Mouse (Mus musculus) CH12.LX (cell line): ENCODE data around the gene Usp47. TPM values are rescaled to one million over a fixed set of nuclear protein-coding genes. Genes with fewer than 3 reads are reported as not detected.

Experiments used
- DNase-seq: peaks from one replicate; pipeline ENCODE4 v3.0.0-alpha.2; 2013; ENCODE audit errors: extremely low read depth
- H3K27ac ChIP-seq: 2 replicates; pipeline ENCODE4 v1.5.1; 2012; ENCODE audit warnings: low read depth, mild to moderate bottlenecking, control low read depth, moderate library complexity; ENCODE audit not compliant: insufficient read depth
- H3K27me3 ChIP-seq: replicated peaks from 2 replicates; pipeline ENCODE3; 2012; ENCODE audit warnings: inconsistent platforms
- H3K36me3 ChIP-seq, 2 experiments: replicated peaks in 1 of 2; 2 replicates each; pipeline versions ENCODE3 to v1.6.1; 2012; ENCODE audit warnings: inconsistent platforms in 1 of 2, low read length in 1 of 2, mild to moderate bottlenecking in 1 of 2, mixed read lengths in 1 of 2, moderate library complexity in 1 of 2; ENCODE audit not compliant: control insufficient read depth in 1 of 2, insufficient read depth in 1 of 2
- H3K4me1 ChIP-seq, 2 experiments: 2 replicates each; pipeline ENCODE4 v1.6.1; 2012; ENCODE audit warnings: inconsistent platforms in 1 of 2, moderate library complexity in 1 of 2; ENCODE audit not compliant: insufficient read depth in 2 of 2, control insufficient read depth in 1 of 2
- H3K4me2 ChIP-seq: 2 replicates; pipeline ENCODE4 v1.6.1; 2012; ENCODE audit warnings: low read depth, mild to moderate bottlenecking, control low read depth; ENCODE audit not compliant: poor library complexity, insufficient read depth, severe bottlenecking
- H3K4me3 ChIP-seq, 3 experiments: fragments of 150-350 bp in 1 of 3; sonication (generic) in 1 of 3; replicated peaks in 1 of 3; 2 replicates each; pipeline versions ENCODE3 to v1.5.1; 2011 to 2012; ENCODE audit warnings: low read depth in 2 of 3, low read length in 2 of 3, mild to moderate bottlenecking in 2 of 3, moderate library complexity in 2 of 3, control low read depth in 1 of 3, improper control_type of control experiment in 1 of 3, inconsistent platforms in 1 of 3, mixed read lengths in 1 of 3; ENCODE audit not compliant: poor library complexity in 1 of 3
- H3K79me2 ChIP-seq: replicated peaks from 2 replicates; pipeline ENCODE4 v1.6.1; 2012; ENCODE audit warnings: mild to moderate bottlenecking, moderate library complexity; ENCODE audit not compliant: control insufficient read depth, poor library complexity, insufficient read depth, severe bottlenecking; ENCODE audit errors: extremely low read depth
- H3K9ac ChIP-seq: 2 replicates; pipeline ENCODE4 v1.6.1; 2012; ENCODE audit warnings: low read depth, mild to moderate bottlenecking, control low read depth, moderate library complexity; ENCODE audit not compliant: insufficient read depth
- H3K9me3 ChIP-seq: replicated peaks from 2 replicates; pipeline ENCODE3; 2012; ENCODE audit warnings: low read length, inconsistent platforms, mixed read lengths
- BHLHE40 ChIP-seq: IDR thresholded peaks from 2 replicates; pipeline ENCODE4 v1.6.1; 2011; ENCODE audit warnings: mild to moderate bottlenecking, low read depth, low read length, improper control_type of control experiment
- CHD1 ChIP-seq: IDR thresholded peaks from 2 replicates; pipeline ENCODE4 v1.6.1; 2012; ENCODE audit warnings: low read depth, low read length, improper control_type of control experiment, inconsistent platforms
- CHD2 ChIP-seq: IDR thresholded peaks from 2 replicates; pipeline ENCODE4 v1.6.1; 2011; ENCODE audit warnings: low read length, improper control_type of control experiment
- CTCF ChIP-seq, 2 experiments: IDR thresholded peaks in 1 of 2; conservative IDR thresholded peaks in 1 of 2; 2 replicates each; pipeline ENCODE4 v1.5.1; 2011 to 2012; ENCODE audit warnings: low read depth in 2 of 2, low read length in 2 of 2, improper control_type of control experiment in 1 of 2, inconsistent platforms in 1 of 2, mild to moderate bottlenecking in 1 of 2, moderate library complexity in 1 of 2
- E2F4 ChIP-seq: IDR thresholded peaks from 2 replicates; pipeline ENCODE4 v1.6.1; 2011; ENCODE audit warnings: low read depth, low read length, improper control_type of control experiment; ENCODE audit not compliant: insufficient replicate concordance
- ELF1 ChIP-seq: IDR thresholded peaks from 2 replicates; pipeline ENCODE4 v1.6.1; 2014; ENCODE audit warnings: low read depth, mild to moderate bottlenecking, inconsistent platforms, low read length, improper control_type of control experiment
- EP300 ChIP-seq: IDR thresholded peaks from 2 replicates; pipeline ENCODE4 v1.6.1; 2011; ENCODE audit warnings: low read length, improper control_type of control experiment
- ETS1 ChIP-seq: conservative IDR thresholded peaks from 2 replicates; pipeline ENCODE4 v1.6.1; 2012; ENCODE audit warnings: low read depth, mild to moderate bottlenecking, inconsistent platforms, low read length, improper control_type of control experiment, moderate library complexity
- GABPA ChIP-seq: IDR thresholded peaks from 2 replicates; pipeline ENCODE4 v1.6.1; 2012; ENCODE audit warnings: low read depth, low read length, improper control_type of control experiment, inconsistent platforms; ENCODE audit not compliant: insufficient replicate concordance
- HCFC1 ChIP-seq: IDR thresholded peaks from 2 replicates; pipeline ENCODE4 v1.6.1; 2012; ENCODE audit warnings: low read depth, mild to moderate bottlenecking, inconsistent platforms, low read length, improper control_type of control experiment
- IRF4 ChIP-seq: IDR thresholded peaks from 2 replicates; pipeline ENCODE4 v1.6.1; 2014; ENCODE audit warnings: low read depth, mild to moderate bottlenecking, inconsistent platforms, low read length, improper control_type of control experiment
- JUN ChIP-seq: IDR thresholded peaks from 2 replicates; pipeline ENCODE4 v1.6.1; 2011; ENCODE audit warnings: low read depth, mild to moderate bottlenecking, low read length, improper control_type of control experiment, moderate library complexity; ENCODE audit not compliant: insufficient read depth
- JUND ChIP-seq: conservative IDR thresholded peaks from 2 replicates; pipeline ENCODE4 v1.6.1; 2011; ENCODE audit warnings: low read depth, low read length, improper control_type of control experiment
- KAT2A ChIP-seq: IDR thresholded peaks from 2 replicates; pipeline ENCODE4 v1.6.1; 2012; ENCODE audit warnings: low read length, improper control_type of control experiment, inconsistent platforms; ENCODE audit not compliant: insufficient replicate concordance
- MAFK ChIP-seq: IDR thresholded peaks from 2 replicates; pipeline ENCODE4 v1.6.1; 2011; ENCODE audit warnings: low read length, improper control_type of control experiment; ENCODE audit not compliant: insufficient replicate concordance
- MAX ChIP-seq: IDR thresholded peaks from 2 replicates; pipeline ENCODE4 v1.6.1; 2011; ENCODE audit warnings: low read length, improper control_type of control experiment
- MAZ ChIP-seq: IDR thresholded peaks from 2 replicates; pipeline ENCODE4 v1.6.1; 2012; ENCODE audit warnings: low read depth, mild to moderate bottlenecking, inconsistent platforms, low read length, improper control_type of control experiment, moderate library complexity
- MEF2A ChIP-seq: IDR thresholded peaks from 2 replicates; pipeline ENCODE4 v1.6.1; 2014; ENCODE audit warnings: low read depth, mild to moderate bottlenecking, inconsistent platforms, low read length, improper control_type of control experiment, borderline replicate concordance
- MXI1 ChIP-seq: IDR thresholded peaks from 2 replicates; pipeline ENCODE4 v1.6.1; 2011; ENCODE audit warnings: mild to moderate bottlenecking, low read depth, low read length, improper control_type of control experiment
- MYC ChIP-seq: IDR thresholded peaks from 2 replicates; pipeline ENCODE4 v1.6.1; 2011; ENCODE audit warnings: low read depth, mild to moderate bottlenecking, improper control_type of control experiment, low read length
- NELFE ChIP-seq: IDR thresholded peaks from 2 replicates; pipeline ENCODE4 v1.6.1; 2011; ENCODE audit warnings: low read depth, low read length, improper control_type of control experiment
- NRF1 ChIP-seq: IDR thresholded peaks from 2 replicates; pipeline ENCODE4 v1.6.1; 2014; ENCODE audit warnings: low read depth, mild to moderate bottlenecking, inconsistent platforms, low read length, improper control_type of control experiment, moderate library complexity
- PAX5 ChIP-seq: IDR thresholded peaks from 2 replicates; pipeline ENCODE4 v1.6.1; 2012; ENCODE audit warnings: low read length, inconsistent platforms, mixed read lengths
- POLR2A ChIP-seq: IDR thresholded peaks from 2 replicates; pipeline ENCODE4 v1.6.1; 2011; ENCODE audit warnings: low read depth, mild to moderate bottlenecking, improper control_type of control experiment, low read length
- POLR2AphosphoS2 ChIP-seq: IDR thresholded peaks from 2 replicates; pipeline ENCODE4 v1.6.1; 2011; ENCODE audit warnings: low read depth, low read length, improper control_type of control experiment
- RAD21 ChIP-seq: IDR thresholded peaks from 2 replicates; pipeline ENCODE4 v1.6.1; 2011; ENCODE audit warnings: low read depth, mild to moderate bottlenecking, low read length, improper control_type of control experiment, moderate library complexity
- RCOR1 ChIP-seq: conservative IDR thresholded peaks from 2 replicates; pipeline ENCODE4 v1.6.1; 2012; ENCODE audit warnings: low read depth, mild to moderate bottlenecking, inconsistent platforms, low read length, improper control_type of control experiment
- SIN3A ChIP-seq: IDR thresholded peaks from 2 replicates; pipeline ENCODE4 v1.6.1; 2012; ENCODE audit warnings: low read length, improper control_type of control experiment, inconsistent platforms
- SMC3 ChIP-seq: IDR thresholded peaks from 2 replicates; pipeline ENCODE4 v1.6.1; 2011; ENCODE audit warnings: low read depth, low read length, improper control_type of control experiment
- TBP ChIP-seq: conservative IDR thresholded peaks from 2 replicates; pipeline ENCODE4 v1.6.1; 2011; ENCODE audit warnings: low read depth, low read length, improper control_type of control experiment
- TCF12 ChIP-seq: IDR thresholded peaks from 2 replicates; pipeline ENCODE4 v1.6.1; 2014; ENCODE audit warnings: low read depth, mild to moderate bottlenecking, inconsistent platforms, low read length, improper control_type of control experiment
- UBTF ChIP-seq: IDR thresholded peaks from 2 replicates; pipeline ENCODE4 v1.6.1; 2012; ENCODE audit warnings: low read depth, mild to moderate bottlenecking, inconsistent platforms, low read length, improper control_type of control experiment, moderate library complexity
- USF1 ChIP-seq: IDR thresholded peaks from 2 replicates; pipeline ENCODE4 v1.6.1; 2014; ENCODE audit warnings: low read depth, mild to moderate bottlenecking, inconsistent platforms, low read length, improper control_type of control experiment
- USF2 ChIP-seq: conservative IDR thresholded peaks from 2 replicates; pipeline ENCODE4 v1.6.1; 2011; ENCODE audit warnings: low read depth, low read length, improper control_type of control experiment
- ZC3H11A ChIP-seq: IDR thresholded peaks from 2 replicates; pipeline ENCODE4 v1.6.1; 2012; ENCODE audit warnings: low read depth, mild to moderate bottlenecking, inconsistent platforms, low read length, improper control_type of control experiment
- ZKSCAN1 ChIP-seq: IDR thresholded peaks from 2 replicates; pipeline ENCODE4 v1.6.1; 2012; ENCODE audit warnings: low read depth, inconsistent platforms, low read length, improper control_type of control experiment, borderline replicate concordance
- ZMIZ1 ChIP-seq: IDR thresholded peaks from 2 replicates; pipeline ENCODE4 v1.6.1; 2012; ENCODE audit warnings: low read depth, mild to moderate bottlenecking, inconsistent platforms, low read length, improper control_type of control experiment
- ZNF384 ChIP-seq: IDR thresholded peaks from 2 replicates; pipeline ENCODE4 v1.6.1; 2012; ENCODE audit warnings: low read depth, low read length, improper control_type of control experiment, inconsistent platforms
- dilution Hi-C: fragments of 300-500 bp; cut with MboI; formaldehyde crosslinking; loops from 2 replicates; pipeline ENCODE4 v1.14.3; 2020; ENCODE audit warnings: low sequenced_read_pairs; ENCODE audit not compliant: extremely low pct_unique_long_range_greater_than_20kb, extremely low pct_ligation_motif_present
- in situ Hi-C: fragments of 300-500 bp; cut with MboI; formaldehyde crosslinking; loops from 3 replicates; pipeline ENCODE4 v1.14.3; 2019; ENCODE audit warnings: low sequenced_read_pairs, low pct_ligation_motif_present, low pct_unique_long_range_greater_than_20kb, mixed read lengths
- polyA plus RNA-seq: library from polyadenylated mRNA; unstranded; fragments of >175 nt; gene quantifications from 2 replicates; pipeline ENCODE4 v1.2.1, GENCODE M21; 2012; ENCODE audit warnings: low read depth; ENCODE audit not compliant: insufficient read length
- total RNA-seq, 2 experiments: library from RNA; depleted of rRNA; stranded (reverse); fragments of 300-350 nt in 1 of 2; fragments of >200 nt in 1 of 2; gene quantifications; 2 replicates each; pipeline ENCODE4 v1.2.3; 2012 to 2014

The Usp47 gene
- total RNA-seq (2012; rRNA removed) (35.0 and 38.9 TPM in 2 replicates), total RNA-seq (2014; rRNA removed) (35.8 and 42.5 TPM in 2 replicates), polyA plus RNA-seq (36.6 and 36.8 TPM in 2 replicates)

DNA sequence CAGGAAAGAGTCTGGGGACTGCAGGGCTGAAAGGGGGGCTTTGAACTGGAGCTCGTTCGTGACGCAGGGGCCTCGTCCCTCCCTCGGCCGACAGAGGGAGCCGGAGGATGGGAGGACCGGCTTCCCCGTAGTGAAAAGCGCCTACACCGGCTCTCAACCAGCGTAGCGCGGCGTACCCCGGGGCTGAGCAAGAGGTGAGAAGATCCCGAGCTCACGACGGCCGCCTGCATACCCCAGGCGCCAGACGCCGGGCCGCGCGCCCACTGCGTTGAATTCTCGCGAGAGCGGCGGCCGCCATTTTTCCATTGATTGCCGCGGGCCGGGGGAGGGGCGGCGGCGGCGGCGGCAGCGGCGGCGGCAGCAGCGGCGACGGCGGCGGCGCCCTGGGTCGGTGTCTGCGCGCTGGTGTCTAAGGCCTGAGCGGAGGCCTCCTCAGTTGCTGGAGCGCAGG lies at the start of gene Usp47:
Gene Usp47 (plus strand): TSS at position 355 of the 451 bp plus-strand sequence.
- dilution Hi-C loops, result no loop called here
- Histone ChIP-seq H3K27ac (peak within 1 kb of the TSS; percentile 59), H3K4me2 (peak within 1 kb of the TSS; percentile 79), H3K79me2 (peaks cover 38% of the 10 kb centered on the region), H3K9ac (peak within 1 kb of the TSS; percentile 79), H3K4me1 (peaks cover 0 to 16% of the 10 kb centered on the region in 2 experiments; a peak in 2 of 4 replicates), H3K4me3 (peak within 1 kb of the TSS; percentile 56 to 87 (median 77)), H3K27me3 (no peaks in the 10 kb centered on the region), H3K36me3 (peaks cover 2 to 10% of the 10 kb centered on the region in 2 experiments), H3K9me3 (no peaks in the 10 kb centered on the region)
- TF ChIP-seq TCF12, result peak; percentile 78
- no peak for TF ChIP-seq E2F4
- TF ChIP-seq TBP, result no peak
- TF ChIP-seq HCFC1, result peak; percentile 64
- TF ChIP-seq USF2, result no peak
- TF ChIP-seq MAX, result peak; percentile 73
- no peak for TF ChIP-seq MYC
- TF ChIP-seq MEF2A, result no peak; the same call in 1 of the 2 replicates
- no peak for TF ChIP-seq CHD1
- TF ChIP-seq POLR2A, result peak; percentile 92
- TF ChIP-seq MAZ, result no peak
- no peak for TF ChIP-seq EP300
- peak; percentile 96 for TF ChIP-seq NELFE
- peak; percentile 26; the same call in 1 of the 2 replicates for TF ChIP-seq ELF1
- TF ChIP-seq JUND, result no peak
- no peak for TF ChIP-seq BHLHE40
- TF ChIP-seq KAT2A, result no peak
- TF ChIP-seq RCOR1, result no peak
- TF ChIP-seq RAD21, result peak; percentile 22
- TF ChIP-seq CTCF (conservative IDR thresholded peaks at IDR 0.05 in 1 of 2, IDR thresholded peaks at IDR 0.05 in 1 of 2; ENCODE audit: low read depth in 2 of 2, low read length in 2 of 2), result peak in 1 of 2 experiments; percentile 50; a peak in 2 of 4 replicates
- peak; percentile 51; the same call in 1 of the 2 replicates for TF ChIP-seq NRF1
- TF ChIP-seq SMC3, result peak; percentile 16
- TF ChIP-seq ETS1, result no peak
- no peak for TF ChIP-seq JUN
- peak; percentile 91 for TF ChIP-seq ZMIZ1
- TF ChIP-seq POLR2AphosphoS2, result no peak
- TF ChIP-seq GABPA, result no peak
- TF ChIP-seq CHD2, result peak; percentile 98
- TF ChIP-seq ZC3H11A, result no peak
- peak; percentile 34 for TF ChIP-seq MXI1
- TF ChIP-seq UBTF, result no peak
- TF ChIP-seq PAX5, result no peak
- TF ChIP-seq ZNF384, result no peak
- TF ChIP-seq MAFK, result no peak
- TF ChIP-seq IRF4, result peak; percentile 11; the same call in 1 of the 2 replicates
- TF ChIP-seq ZKSCAN1, result no peak
- no peak for TF ChIP-seq USF1
- TF ChIP-seq SIN3A, result no peak
- DNase-seq, result peak; percentile 71
- in situ Hi-C loops, result no loop called here
